Mouse (Mus musculus) spleen, adult 12 weeks (tissue): ENCODE measurements around the gene Cnn2.

Experiments
- DNase-seq: peaks from one replicate; pipeline ENCODE4 v3.0.0; 2022; ENCODE audit warnings: low spot score

The Cnn2 gene

DNA sequence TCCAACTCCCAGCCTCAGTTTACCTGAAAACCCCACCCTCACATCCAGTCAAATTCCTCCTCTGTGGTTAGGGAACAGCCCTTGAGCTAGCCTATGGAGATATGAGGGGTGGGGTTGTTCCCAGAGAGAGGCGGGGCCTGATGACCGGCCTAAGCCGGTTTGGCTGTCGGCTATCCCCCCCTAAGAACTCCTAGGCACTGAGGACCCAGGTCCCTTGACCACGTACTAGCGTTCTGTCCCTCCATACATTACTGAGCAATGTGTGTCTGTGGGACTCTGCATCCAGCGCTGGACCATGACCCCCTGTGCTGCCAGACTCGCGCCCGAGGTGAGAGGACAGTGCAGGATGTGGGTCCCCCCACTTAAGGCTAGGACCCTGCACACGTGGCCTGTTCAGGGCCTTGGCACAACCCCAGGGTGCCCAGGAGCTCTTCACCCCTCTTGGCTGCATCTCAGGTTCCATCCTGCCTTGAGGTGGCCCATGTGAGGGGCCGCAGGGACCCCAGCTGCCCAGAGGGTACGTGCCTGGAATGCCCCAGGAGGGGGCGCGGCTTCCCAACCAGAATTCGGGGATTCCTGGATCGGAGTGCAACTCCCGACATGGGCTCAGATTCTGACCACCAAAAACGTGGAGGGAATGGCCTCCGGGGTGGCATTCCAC lies 31.2 kb downstream of the Cnn2 start:
- DNase-seq = no peak

GRCm38 (mm10) chr10:80020191-80020590 lies 31.8 kb downstream of the Cnn2 start:
- no peak for DNase-seq

DNA sequence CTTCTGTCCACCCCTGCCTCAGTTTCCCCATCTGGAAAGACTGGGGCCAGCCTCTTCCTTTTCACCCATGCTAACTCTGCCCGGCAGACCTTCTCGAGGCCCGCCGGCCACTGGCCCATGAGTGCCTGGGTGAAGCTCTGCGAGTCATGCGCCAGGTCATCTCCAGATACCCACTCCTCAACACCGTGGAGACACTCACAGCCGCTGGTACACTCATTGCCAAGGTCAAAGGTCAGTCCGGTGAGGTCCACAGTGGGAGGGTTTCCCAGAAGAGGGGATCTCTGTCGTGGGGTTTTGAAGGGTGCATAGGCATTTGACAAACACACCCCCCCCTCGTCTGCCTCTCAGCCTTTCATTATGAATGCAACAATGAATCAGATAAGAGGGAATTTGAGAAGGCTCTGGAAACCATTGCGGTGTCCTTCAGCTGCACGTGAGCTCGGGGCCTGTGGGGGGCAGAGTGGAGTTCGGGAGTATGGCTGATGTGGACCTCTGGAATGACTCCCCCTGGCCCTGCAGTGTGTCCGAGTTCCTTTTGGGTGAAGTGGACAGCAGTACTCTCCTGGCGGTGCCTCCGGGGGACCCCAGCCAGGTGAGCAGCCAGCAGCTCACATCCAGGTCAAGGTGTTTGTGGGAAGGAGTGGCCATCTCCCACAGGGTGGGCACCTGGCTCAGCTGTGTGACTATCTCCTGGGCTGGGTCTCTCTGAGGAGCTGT lies 32.4 kb downstream of the Cnn2 start:
- DNase-seq = no peak

DNA sequence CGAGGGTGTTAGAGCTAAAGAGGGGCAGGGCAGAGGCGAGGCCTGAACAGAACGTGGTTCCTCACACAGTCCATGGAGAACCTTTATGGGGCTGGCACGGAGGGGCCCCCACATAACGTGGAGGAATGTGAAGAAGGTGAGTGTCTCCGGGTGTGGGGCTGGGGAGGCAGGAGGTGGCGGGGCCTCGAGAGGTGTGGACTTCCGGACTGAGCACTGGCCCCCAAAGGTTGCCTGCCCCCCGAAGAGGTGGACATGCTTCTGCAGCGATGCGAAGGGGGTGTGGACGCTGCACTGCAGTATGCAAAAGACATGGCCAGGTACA lies 32.9 kb downstream of the Cnn2 start:
- DNase-seq = no peak

- no peak for DNase-seq
Observed at GRCm38 (mm10) chr10:80022164-80022563, 33.8 kb downstream of the Cnn2 start.

DNA sequence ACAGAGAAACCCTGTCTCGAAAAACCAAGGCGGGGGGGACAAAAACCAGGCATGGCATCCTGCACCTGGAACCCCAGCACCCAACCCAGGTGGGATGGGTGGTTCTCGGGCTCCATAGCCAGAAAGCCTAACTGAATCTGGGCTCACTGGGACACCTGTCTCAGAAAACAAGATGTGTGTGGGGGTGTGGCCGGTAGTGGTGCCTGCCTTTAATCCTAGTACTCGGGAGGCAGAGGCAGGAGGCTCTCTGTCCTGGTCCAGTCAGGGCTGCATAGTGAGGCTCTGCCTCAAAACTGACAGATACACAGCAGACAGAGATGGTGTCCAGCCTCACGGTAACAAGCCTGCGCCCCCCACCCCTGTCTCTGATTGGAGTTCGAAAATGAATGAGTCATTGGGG lies 34.4 kb downstream of the Cnn2 start:
- no peak for DNase-seq

DNA sequence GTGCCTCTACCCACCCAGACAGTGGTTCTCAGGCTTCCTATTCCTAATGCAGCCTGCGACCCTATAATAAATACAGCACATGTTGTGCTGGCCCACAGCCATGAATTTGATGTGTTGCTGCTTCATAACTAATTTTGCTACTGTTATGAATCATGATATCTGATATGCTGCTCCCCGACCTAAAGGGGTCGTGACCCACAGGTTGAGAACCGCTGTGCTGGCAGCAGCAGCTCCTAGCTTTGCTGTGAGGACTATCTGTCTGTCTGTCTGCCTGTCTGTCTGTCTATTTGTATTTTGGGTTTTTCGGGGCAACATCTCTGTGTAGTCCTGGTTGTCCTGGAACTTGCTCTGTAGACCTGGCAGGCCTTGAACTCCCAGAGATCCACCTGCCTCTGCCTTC lies 35.4 kb downstream of the Cnn2 start:
- DNase-seq = no peak

DNA sequence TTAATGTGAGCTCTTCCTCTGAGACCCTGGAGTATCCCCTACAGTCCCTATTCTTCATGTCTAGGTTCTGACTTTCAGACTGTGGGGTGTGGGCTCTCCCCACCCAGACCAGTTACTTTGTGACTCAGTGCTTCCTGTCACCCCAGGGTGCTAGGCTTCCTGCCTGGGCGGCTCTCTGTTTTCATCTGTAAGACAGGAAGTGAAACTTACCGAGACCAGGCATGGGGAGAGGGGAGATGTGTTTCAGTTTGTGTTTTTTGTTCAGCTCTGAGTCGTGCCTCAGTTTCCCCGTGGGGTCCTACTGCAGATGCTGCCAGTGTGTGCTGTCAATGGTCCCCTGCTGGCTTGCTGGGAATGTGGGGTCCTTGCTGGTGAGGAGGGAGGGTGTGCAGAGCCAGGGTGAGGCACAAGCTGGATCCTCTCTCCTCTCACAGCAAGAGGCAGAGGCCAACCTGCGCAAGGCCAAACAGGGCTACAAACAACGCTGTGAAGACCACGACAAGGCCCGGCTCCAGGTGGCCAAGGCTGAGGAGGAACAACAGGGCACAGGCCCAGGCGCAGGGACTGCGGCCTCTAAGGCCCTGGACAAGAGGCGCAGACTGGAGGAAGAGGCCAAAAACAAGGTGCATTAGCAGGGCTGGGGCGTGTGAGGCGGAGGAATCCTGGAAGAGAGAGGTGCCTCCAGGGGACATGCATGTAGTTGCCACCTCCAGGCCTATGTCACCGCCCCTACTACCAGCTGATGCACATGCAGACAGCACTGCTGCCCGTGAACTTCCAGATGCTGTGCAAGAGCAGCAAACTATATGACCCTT lies 36.1 kb downstream of the Cnn2 start:
- peak; percentile 40 for DNase-seq

GRCm38 (mm10) chr10:80025044-80025347 lies 36.6 kb downstream of the Cnn2 start:
- no peak for DNase-seq

DNA sequence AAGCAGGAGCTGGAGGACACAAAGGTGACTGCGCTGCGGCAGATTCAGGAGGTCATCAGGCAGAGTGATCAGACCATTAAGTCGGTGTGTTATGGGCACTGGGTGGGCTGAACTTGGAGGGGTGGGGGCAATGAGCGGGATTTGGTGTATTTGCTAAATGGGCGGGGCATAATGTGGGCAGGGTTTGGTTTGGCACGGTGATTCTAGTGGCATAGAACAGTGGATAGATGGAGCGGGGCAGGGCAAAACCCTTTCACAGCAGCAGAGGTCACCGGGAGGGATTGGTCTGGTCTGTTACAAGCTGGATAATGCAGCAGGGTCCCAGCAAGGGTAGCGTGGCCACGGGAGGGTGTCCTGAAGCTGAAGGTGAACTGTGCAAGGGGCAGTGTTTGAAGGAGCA lies 37.1 kb downstream of the Cnn2 start:
- DNase-seq = no peak

- no peak for DNase-seq
Observed at GRCm38 (mm10) chr10:80025889-80026288, 37.5 kb downstream of the Cnn2 start.

GRCm38 (mm10) chr10:80027681-80028520 lies 39.5 kb downstream of the Cnn2 start:
- no peak for DNase-seq

DNA sequence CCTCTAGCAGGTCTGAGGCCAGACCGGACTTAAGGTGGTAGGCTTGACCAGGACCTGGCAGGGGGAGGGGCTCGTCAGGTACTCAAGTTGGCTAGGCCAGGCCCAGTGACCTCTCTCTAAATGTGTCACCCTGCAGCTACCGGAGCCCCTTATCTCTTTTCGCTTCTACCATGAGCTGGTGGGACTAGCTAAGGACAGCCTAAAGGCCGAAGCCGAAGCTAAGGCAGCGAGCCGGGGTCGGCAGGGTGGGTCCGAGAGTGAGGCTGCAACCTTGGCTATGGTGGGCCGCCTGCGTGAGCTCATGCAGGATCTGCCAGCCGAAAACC lies 40.1 kb downstream of the Cnn2 start:
- no peak for DNase-seq

- no peak for DNase-seq
Observed at GRCm38 (mm10) chr10:80030191-80030590, 41.8 kb downstream of the Cnn2 start.

DNA sequence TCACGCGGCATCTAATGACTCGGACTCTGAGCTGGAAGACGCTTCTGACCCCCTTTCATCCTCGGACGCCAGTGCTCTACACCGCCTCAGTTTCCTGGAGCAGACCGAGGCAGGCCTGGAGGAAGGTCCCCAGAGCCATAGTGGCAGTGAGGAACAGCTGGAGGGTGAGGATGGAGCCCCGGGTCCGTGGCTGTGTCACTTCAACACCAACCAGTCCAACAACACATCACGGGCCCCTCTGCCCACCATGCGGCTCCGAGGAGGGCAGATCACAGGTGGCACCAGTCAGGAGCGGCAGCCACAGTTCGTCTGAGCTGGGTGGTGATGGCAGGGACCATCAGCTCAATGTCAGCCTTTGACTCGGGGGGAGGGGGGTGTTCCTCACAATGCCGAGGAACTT lies 42.4 kb downstream of the Cnn2 start:
- DNase-seq = no peak

DNA sequence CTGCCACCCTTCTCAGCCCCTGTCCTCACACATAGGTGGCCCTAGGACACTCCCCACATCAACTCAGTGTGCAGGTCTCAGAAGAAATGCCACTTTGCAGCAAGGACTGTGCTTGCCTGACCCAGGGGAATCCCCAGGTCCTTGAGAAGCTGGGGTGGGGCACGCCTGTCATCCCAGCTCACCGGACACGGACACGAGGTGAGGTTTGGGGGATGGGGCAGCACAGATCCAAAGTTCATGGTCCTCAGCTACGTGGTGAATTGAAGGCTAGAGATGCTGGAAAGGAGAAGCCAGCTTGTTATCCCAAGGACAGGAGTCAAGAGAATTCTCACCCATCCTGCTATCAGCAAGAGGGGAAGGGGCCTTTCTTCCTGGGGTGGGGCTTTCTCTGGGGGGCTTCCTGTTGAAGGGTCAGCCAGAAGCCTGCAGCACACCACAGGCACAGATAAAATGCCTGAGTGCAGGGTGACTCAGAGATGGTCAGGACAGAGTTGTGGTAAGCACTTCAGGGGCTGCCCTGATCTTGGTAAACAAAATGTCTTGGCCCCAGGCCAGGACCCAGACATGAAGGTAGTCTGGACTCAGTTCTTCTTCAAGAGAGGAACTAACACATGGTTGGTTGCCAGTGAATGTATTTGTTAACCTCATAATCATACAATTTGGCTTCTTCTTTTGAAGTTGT lies 44.6 kb downstream of the Cnn2 start:
- peak; percentile 47 for DNase-seq

- DNase-seq = no peak
Observed at GRCm38 (mm10) chr10:80033511-80034391, 45.4 kb downstream of the Cnn2 start.

DNA sequence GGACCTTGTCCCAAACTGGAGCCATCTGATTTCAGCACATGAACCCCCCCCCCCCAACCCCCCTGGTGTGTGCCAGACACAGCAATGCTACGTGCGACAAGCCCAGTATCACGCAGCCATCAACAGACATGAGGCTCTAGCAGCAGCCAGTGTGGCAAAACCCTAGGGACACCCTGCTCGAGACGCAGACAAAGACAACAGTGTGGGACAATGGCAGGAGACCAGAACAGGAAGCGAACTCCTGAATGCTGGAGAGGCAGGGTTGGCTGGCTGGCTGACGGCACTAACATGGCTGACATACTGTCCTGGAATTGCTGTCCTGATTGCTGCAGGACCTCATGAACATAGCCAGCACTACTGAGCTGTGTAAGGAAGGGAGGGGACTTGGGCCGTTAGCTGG lies 46.8 kb downstream of the Cnn2 start:
- DNase-seq = no peak

- DNase-seq = no peak
Observed at GRCm38 (mm10) chr10:80035686-80036085, 47.3 kb downstream of the Cnn2 start.

- no peak for DNase-seq
Observed at GRCm38 (mm10) chr10:80036832-80037231, 48.4 kb downstream of the Cnn2 start.

DNA sequence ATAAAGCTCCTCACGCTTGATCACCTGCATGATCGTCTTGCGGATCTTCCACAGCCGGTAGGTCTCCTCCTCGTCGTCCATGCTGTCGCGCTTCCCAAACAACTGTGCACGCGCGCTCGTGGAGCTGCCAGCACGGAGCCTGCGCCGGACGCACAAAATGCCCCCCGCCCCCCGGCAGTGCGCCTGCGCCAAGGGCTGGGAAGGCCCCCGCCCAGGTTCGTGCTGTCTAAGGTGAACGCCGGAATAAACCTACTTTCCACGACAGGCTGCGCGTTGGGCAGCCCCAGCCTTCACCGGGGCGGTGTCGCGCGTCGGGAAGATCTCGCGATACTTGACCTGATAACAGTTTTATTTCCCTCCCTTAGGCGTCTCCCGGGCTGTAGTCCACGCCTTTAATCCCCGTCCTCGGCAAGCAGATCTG lies 51.2 kb downstream of the Cnn2 start, which contains the start of gene Polr2e:
Polr2e (minus strand) TSS at position 237 of the 421 bp plus-strand sequence.
- peak; percentile 99 for DNase-seq
